Mouse (Mus musculus): Measurements from ENCODE around the gene Defa28. TPM values are rescaled to one million over a fixed set of nuclear protein-coding genes. Genes with fewer than 3 reads are reported as not detected.
"Not testable (repeated sequence)": the region's sequence is repeated elsewhere in the genome, so short reads cannot be mapped to it uniquely, and the experiment has no call there.

Gene Defa28
- not detected for total RNA-seq (2021)
- long read RNA-seq = 0 reads

- not testable (repeated sequence) for DNase-seq (ENCODE audit: low spot score in 2 of 2)
Measured at GRCm38 (mm10) chr8:21582706-21583105, at the start of gene Defa28. Defa28 (plus strand) TSS chr8:21583006.

- DNase-seq (ENCODE audit: low spot score in 2 of 2) = not testable (repeated sequence)
Measured at GRCm38 (mm10) chr8:21565086-21565485, 17.7 kb upstream of the Defa28 start, which contains the start of gene Defa37. Defa37 (plus strand) TSS chr8:21565386.

DNA sequence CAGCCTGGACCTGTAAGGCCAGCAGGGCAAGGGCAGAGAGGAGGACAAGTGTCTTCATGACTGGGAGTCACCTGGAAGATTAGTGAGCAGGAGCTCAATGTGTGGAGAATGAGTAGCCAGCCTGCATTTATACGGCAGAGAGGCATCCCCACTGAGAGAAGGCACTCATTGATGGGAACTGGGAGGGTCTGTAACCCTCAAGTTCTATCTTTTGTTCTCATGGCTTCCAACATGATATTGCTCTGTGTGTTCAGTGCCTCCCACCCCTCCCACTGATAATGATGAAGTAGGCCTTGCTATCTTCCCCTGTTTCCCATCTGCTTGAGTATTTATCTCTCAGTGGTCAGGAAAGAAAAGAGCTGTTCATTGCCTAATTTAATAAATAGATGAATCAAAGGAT lies 11.6 kb downstream of the Defa28 start, which contains the start of gene Gm7861:
Gene Gm7861 (minus strand): TSS at position 101 of the 400 bp plus-strand sequence.
- DNase-seq (ENCODE audit: low spot score in 2 of 2) = not testable (repeated sequence)

DNA sequence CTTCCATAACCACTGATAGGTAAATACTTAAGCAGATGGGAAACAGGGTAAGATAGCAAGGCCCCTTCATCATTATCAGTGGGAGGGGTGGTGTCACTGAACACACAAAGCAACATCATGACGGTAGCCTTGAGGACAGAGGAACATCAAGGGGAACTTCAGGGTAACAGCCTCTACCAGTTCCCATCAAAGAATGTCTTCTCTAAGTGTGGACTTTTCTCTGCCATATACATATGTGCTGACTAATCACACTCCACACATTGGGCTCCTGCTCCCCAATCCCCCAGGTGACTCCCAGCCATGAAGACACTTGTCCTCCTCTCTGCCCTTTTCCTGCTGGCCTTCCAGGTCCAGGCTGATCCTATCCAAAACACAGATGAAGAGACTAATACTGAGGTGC lies 35.1 kb downstream of the Defa28 start, which contains the start of gene Defa26:
Gene Defa26 (plus strand): TSS at position 301 of the 400 bp plus-strand sequence.
- not testable (repeated sequence) for DNase-seq (ENCODE audit: low spot score in 2 of 2)

Other genes with a start within 250 kb of the Defa28 start
- gene Defa2, start 204.5 kb upstream of the Defa28 start, total RNA-seq (2021) = not detected
- not detected for gene Defa33, start 191.2 kb upstream of the Defa28 start, total RNA-seq (2021)
- not detected for gene Defa36, start 155.6 kb upstream of the Defa28 start, total RNA-seq (2021)
- gene Gm7849, start 126.4 kb upstream of the Defa28 start, total RNA-seq (2021) = not detected
- not detected for gene Defa20, start 73.7 kb upstream of the Defa28 start, total RNA-seq (2021)
- not detected for gene Defa32, start 54.0 kb upstream of the Defa28 start, total RNA-seq (2021)
- gene Defa37, start 17.6 kb upstream of the Defa28 start, total RNA-seq (2021) = not detected
- gene Gm7861, start 11.5 kb downstream of the Defa28 start, total RNA-seq (2021) = not detected
- not detected for gene Defa26, start 35.2 kb downstream of the Defa28 start, total RNA-seq (2021)
- gene Defa17, start 72.8 kb downstream of the Defa28 start, total RNA-seq (2021) = not detected
- not detected for gene Defa34, start 82.8 kb downstream of the Defa28 start, total RNA-seq (2021)
- not detected for gene AY761184, start 120.6 kb downstream of the Defa28 start, total RNA-seq (2021)
- gene Defa24, start 151.5 kb downstream of the Defa28 start, total RNA-seq (2021) = not detected
- gene Defb50, start 240.5 kb downstream of the Defa28 start, total RNA-seq (2021) = not detected